Mouse (Mus musculus): ENCODE measurements around the gene Ugt1a2.

DNA sequence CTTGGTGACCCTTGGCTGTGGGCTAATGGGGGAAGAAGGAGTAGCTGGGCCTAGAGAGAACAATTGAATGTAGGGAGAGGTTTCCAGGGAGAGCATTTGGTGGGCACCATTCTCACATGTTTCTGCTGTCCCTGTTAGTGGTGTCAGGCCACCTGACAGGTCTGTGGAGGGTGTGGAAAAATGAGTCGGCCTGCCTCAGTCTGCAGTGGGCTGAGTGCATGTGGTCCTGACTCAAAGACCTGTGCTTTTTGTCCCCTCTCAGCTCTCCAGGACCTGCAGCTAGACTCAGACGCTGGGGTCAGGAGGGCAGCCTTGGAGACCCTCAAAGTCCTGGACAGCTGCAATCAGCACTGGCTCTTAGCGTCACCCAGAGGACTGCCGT, 59.2 kb downstream of the Ugt1a2 start:
- TF ChIP-seq EP300 (IDR thresholded peaks at IDR 0.05; ENCODE audit: insufficient read depth, low read depth, low read length) (no peak), CTCF (IDR thresholded peaks at IDR 0.05) (no peak), POLR2A (IDR thresholded peaks at IDR 0.05; ENCODE audit: insufficient read depth, low read depth, low read length) (no peak)

All from heart, adult 2 months (tissue).